Mouse (Mus musculus) embryonic stem cell, embryonic (primary cell): ENCODE measurements around the gene Grcc10.

Source experiments
- CTCF ChIA-PET, 4 experiments: fragments of 300-600 bp in 2 of 4; fragments of 350-600 bp in 2 of 4; sonication (Branson Sonifier 250); formaldehyde crosslinking; loops; one replicate each; lab custom pipeline; 2022; ENCODE audit warnings: inconsistent platforms in 2 of 4; lab: Charles Lee
- POLR2A ChIA-PET, 4 experiments: fragments of 300-600 bp in 2 of 4; fragments of 350-600 bp in 2 of 4; sonication (Branson Sonifier 250); formaldehyde crosslinking; loops; one replicate each; lab custom pipeline; 2022; ENCODE audit warnings: antibody characterized with exemption in 4 of 4, inconsistent platforms in 1 of 4; lab: Charles Lee

The Grcc10 gene

DNA sequence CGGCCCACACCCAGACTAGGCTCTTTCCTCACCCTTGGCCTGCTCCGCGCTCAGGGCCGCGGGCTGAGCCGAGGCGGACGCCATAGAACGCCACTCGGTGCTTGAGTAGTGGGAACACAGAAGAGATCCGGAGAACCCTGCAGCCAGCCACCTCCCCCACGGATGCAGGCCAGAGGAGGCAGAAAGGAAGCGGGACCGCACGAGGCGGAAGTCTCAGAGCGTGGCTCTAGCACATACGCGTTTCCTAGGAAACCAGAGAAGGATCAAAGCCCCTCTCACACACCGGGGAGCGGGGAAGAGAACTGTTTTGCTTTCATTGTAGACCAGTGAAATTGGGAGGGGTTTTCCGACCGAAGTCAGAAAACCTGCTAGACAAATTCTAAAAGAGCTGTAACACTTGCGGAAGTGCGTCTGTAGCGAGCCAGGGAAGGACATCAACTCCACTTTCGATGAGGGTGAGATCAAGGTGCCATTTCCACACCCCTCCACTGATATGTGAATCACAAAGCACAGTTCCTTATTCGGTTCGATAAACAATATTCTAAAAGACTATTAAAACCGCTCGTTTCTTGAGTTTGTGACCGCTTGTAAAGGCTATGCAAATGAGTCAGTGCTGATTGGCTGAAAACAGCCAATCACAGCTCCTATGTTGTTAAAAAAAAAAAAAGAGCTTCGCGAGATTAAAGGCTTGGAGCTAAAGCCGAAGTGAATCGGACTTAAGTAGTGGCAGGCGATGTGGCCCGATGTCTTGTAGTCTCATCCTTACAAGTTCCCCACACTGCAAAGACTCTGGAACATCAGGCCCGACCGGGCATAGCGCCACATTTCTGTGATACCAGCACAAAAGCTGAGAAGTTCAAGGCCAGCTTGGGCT lies at the start of gene Grcc10:
Grcc10 (minus strand) TSS at position 487 of the 874 bp plus-strand sequence.
- CTCF ChIA-PET, result interaction anchor here (0.6 to 2.1 kb wide), 19 partner anchors 15 to 450 kb away, joined by 3 to 12 read pairs (median 4); partner anchors contain the start of genes Cdca3 (in 1 of the 4), Emg1 (in 1 of the 4), Gm45234 (in 1 of the 4) and Lpcat3 (in 1 of the 4)
- POLR2A ChIA-PET, result interaction anchor here (0.5 to 23.3 kb wide), 284 partner anchors 8 to 1866 kb away, joined by 3 to 686 read pairs (median 4); partner anchors contain the start of genes Atn1 (in 4 of the 4), C1rl (in 4 of the 4), Cdca3 (in 4 of the 4) and Emg1 (in 4 of the 4)

DNA sequence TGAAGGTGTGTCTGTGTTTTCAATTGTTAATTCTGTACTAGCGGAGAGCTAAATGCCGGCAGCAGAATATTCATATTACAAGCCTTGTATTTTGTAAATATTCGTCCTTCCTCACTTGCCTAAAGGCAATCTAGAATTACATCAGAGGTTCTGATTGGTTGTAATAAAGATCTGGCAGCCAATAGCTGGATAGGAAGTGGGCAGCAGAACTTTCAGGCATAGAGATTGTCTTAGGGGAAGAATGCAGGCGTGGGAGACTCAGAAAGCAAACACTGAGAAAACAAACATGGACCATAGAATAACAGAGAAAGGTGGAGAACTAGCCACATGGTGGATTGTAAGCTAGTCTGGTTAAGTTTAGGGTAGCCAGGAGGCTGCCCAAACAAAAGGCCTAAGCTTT lies 48.9 kb upstream of the Grcc10 start:
- ChIA-PET CTCF (interaction anchor here (0.6 to 1.2 kb wide), 5 partner anchors 13 to 57 kb away, joined by 3 to 7 read pairs (median 4); no protein-coding TSS in a partner anchor), POLR2A (interaction anchor here in 3 of 4 experiments (0.5 to 6.7 kb wide), 18 partner anchors 10 to 407 kb away, joined by 3 to 44 read pairs (median 4); partner anchors contain the start of genes Grcc10 (in 3 of the 3), Eno2 (in 1 of the 3), Gm45234 (in 1 of the 3) and Lrrc23 (in 1 of the 3))

DNA sequence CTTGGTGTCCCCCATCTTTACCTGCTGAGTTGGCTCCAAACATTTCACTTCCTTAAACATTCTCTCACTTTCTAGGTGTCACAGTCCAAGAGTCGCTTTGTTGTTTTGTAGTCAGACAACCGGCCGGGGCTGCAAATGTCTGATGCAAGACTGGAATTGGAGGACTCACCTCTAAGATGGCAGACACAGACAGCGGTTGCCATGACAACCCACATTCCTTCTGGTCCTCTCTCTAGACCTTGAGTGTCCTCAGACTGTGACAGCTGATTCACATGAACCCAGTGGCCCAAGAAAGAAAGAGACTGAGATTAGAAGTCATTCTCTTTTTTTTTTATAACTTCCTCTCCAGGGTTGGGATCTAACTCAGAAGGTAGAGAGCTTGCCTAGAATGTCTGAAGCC lies 48.3 kb upstream of the Grcc10 start:
- CTCF ChIA-PET, result interaction anchor here (0.6 to 1.2 kb wide), 5 partner anchors 14 to 23 kb away, joined by 3 to 7 read pairs (median 3); no protein-coding TSS in a partner anchor
- POLR2A ChIA-PET, result interaction anchor here in 3 of 4 experiments (0.9 to 6.7 kb wide), 12 partner anchors 10 to 407 kb away, joined by 3 to 44 read pairs (median 4); partner anchors contain the start of genes Grcc10 (in 3 of the 3), Eno2 (in 1 of the 3), Gm45234 (in 1 of the 3) and Lrrc23 (in 1 of the 3)

DNA sequence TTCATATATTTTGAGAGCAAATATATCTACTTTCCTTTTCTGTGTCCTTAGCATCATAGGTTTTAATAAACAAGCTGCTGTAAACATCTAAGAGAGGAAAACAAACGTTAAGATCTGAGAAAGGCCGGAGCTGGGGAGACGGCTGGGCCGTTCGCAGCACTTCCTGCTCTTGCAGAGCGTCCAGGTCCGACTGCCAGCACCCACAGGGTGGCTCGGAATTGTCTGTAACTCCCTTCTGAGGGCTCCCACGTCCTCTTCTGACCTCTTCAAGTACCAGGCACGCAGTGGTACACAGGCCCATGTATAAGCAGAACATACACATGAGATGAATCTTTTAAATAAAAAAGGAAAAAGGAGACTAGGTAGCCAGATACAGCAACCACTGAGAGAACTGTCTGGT lies 46.5 kb upstream of the Grcc10 start:
- POLR2A ChIA-PET, result interaction anchor here in 2 of 4 experiments (0.6 to 4.6 kb wide), 10 partner anchors 9 to 305 kb away, joined by 3 to 18 read pairs (median 4); partner anchors contain the start of genes Grcc10 (in 2 of the 2), Emg1 (in 1 of the 2), Phb2 (in 1 of the 2) and Spsb2 (in 1 of the 2)
- CTCF ChIA-PET, result no interaction called here

DNA sequence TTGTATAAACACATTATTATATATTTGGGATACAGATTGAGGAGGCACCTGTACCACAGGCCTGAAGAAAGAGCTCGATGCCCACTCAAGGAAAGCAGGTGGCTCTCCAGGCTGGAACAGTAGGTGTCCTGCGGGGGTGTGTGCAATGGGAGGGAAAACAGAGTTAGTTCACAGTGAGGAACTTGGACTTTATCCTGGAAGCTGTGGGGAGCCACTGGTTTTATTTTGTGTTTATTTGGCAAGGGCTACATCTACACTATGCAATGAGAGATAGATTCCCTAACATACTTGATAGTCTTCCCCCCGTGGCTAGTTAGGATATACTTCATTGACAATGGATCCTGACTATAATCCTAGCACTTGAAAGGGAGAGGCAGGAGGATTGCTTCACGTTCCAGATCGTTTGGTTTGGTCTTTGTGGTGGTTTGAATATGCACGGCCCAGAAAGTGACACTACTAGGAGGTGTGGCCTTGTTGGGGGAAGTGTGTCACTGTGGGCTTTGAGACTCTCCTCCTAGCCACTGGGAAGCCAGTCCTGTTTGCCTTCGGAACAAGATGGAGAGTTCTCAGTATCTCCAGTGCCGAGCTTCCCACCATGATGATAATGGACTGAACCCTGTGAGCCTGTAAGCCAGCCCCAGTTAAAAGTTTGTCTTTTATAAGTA lies 45.7 kb upstream of the Grcc10 start:
- POLR2A ChIA-PET, result interaction anchor here in 2 of 4 experiments (0.6 to 9.9 kb wide), 7 partner anchors 16 to 46 kb away, joined by 3 to 59 read pairs (median 7); partner anchors contain the start of genes Grcc10 (in 1 of the 2) and Spsb2 (in 1 of the 2)
- CTCF ChIA-PET, result interaction anchor here in 1 of 4 experiments (0.7 to 1.1 kb wide), 3 partner anchors 19 to 63 kb away, joined by 3 to 8 read pairs (median 3); no protein-coding TSS in a partner anchor

DNA sequence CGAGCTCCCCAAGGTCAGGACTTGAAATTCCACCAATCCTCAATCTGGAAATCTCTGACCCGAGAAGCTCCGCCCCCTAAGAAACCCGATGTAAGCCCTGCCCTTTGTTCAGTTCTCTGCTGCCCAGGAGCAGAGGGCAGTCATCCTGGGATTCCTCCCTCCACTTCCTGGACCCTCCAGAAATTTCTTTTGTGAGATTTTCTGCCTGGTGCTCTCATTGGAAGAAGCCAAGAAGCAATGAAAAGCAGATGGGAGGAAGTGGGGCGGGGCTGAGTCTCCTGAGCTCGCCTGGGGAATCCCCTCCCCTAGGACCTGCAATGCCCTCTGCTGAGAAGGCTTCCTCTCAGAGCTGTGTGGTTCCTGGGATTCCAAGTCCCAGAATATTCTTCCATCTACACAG lies 41.3 kb upstream of the Grcc10 start:
- ChIA-PET CTCF (interaction anchor here (0.6 to 2.6 kb wide), 31 partner anchors 8 to 540 kb away, joined by 3 to 15 read pairs (median 4); partner anchors contain the start of genes Atn1 (in 1 of the 4), C1rl (in 1 of the 4), Cdca3 (in 1 of the 4) and Eno2 (in 1 of the 4)), POLR2A (interaction anchor here (0.7 to 9.9 kb wide), 68 partner anchors 9 to 433 kb away, joined by 3 to 59 read pairs (median 5); partner anchors contain the start of genes Grcc10 (in 4 of the 4), Cdca3 (in 2 of the 4), Eno2 (in 2 of the 4) and Gm45234 (in 2 of the 4))

DNA sequence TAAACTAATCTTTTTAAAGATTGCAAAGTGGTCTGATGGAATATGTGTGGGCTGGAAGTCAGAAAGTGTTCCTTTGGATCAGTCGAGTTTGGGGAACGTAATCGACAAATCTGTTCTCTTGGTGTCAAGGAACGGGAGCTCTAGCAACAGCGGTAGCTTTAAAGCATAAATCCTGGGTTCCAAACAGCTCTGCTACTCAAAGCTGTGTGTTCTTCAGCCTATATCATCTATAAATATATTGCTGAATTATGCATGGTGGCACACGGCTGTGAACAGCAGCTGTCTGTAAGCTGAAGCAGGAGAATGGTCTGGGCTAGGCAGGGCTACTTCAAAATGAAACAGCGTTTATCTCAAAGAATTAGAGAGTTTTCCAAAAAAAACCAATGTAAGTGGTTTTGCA lies 39.7 kb upstream of the Grcc10 start:
- CTCF ChIA-PET, result interaction anchor here in 1 of 4 experiments (1.1 to 2.6 kb wide), 3 partner anchors 25 to 491 kb away, joined by 3 to 15 read pairs (median 3); partner anchors contain the start of gene P3h3

DNA sequence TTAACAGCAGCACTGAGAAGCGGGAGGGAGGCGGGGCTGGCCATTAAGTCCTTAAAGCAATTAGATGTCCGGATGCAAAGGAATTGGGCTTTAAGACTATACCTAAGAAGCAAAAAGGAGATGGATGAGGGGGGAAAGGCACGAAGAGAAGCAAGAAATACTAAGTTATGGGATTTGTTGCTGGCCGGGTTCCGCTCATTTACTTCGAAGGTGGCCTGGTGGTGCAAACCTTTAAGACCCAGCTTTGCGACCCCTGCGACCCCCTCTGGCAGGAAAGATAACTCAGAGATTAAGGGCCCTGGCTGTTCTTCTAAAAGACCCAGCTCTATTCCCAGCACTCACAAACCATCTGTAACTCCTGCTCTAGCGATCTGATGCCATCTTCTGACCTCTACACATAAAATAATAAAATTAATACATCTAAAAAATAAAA lies 38.8 kb upstream of the Grcc10 start:
- CTCF ChIA-PET, result interaction anchor here in 1 of 4 experiments (1.1 kb wide), 1 partner anchor 17 kb away, joined by 3 read pairs; no protein-coding TSS in a partner anchor
- POLR2A ChIA-PET, result interaction anchor here in 2 of 4 experiments (0.6 to 9.9 kb wide), 15 partner anchors 10 to 309 kb away, joined by 3 to 59 read pairs (median 4); partner anchors contain the start of genes Grcc10 (in 2 of the 2), Atn1 (in 1 of the 2), Cdca3 (in 1 of the 2) and Eno2 (in 1 of the 2)

More for the DNA sequence above, 39.7 kb upstream of the Grcc10 start:
- POLR2A ChIA-PET, result interaction anchor here (0.6 to 9.9 kb wide), 10 partner anchors 9 to 150 kb away, joined by 3 to 59 read pairs (median 6); partner anchors contain the start of genes Grcc10 (in 2 of the 4), Atn1 (in 1 of the 4), Gm45234 (in 1 of the 4) and Mlf2 (in 1 of the 4)

DNA sequence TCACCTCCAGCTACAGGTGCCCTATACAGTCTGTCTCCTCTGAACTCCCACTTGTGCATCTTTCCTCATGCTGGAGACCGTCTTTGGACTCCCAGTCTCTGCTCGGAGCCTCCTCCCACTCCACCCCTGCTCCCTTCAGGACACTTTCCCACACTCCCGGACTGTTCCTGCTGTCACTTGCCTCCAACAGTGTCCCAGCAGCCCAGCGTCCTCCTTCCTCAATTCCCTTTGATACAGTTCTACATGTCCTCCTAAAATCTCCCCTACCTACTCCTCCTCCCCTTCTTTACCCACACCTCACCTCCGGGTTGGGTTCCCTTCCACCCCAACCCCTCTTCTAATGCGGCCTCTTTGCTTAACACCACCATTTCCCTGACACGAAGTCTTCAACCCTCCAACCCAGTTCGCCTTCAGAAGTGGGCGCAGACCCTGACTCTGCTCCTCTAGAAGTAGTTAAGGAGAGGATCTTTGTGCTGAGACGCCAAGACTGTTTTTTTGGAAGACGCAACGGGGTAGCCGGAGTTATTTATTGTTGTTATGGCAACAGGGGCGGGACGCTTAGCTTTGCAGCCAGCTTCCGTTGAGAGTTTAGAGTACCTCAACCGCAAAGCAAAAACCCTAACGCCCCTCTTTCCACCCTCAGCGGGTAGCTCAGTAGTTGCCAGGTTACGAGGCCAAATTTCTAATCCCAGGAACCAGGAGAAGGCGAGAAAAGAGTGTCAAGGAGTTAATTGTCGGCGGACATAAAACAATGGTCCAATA lies 38.2 kb upstream of the Grcc10 start, which contains the start of gene Lrrc23:
Lrrc23 (minus strand) TSS at position 506 of the 762 bp plus-strand sequence.
- ChIA-PET POLR2A (interaction anchor here (0.6 to 9.9 kb wide), 22 partner anchors 10 to 151 kb away, joined by 3 to 59 read pairs (median 4); partner anchors contain the start of genes Grcc10 (in 3 of the 4), Eno2 (in 2 of the 4), Atn1 (in 1 of the 4) and Cdca3 (in 1 of the 4)), CTCF (interaction anchor here in 2 of 4 experiments (0.9 to 1.1 kb wide), 2 partner anchors 16 to 66 kb away, joined by 3 read pairs; no protein-coding TSS in a partner anchor)

DNA sequence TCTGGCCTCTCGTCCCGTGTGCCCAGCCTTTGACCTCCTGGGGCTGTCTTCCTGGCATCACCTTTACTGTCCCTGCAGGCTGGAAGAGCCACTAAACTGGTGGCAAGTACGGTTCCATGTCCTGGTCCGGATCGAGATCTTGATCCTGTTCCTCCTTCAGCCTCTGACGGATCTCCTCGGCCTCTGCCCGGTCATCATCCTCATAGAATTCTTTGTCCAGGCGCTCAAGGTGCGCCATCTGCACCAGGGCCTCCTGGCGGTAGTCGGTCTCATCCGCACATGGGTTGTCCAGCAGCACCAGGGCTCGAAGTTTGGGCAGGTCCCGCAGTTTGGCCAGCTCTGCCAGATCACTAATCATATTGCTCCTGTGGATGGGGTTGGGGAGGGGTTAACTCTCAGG lies 29.3 kb upstream of the Grcc10 start:
- ChIA-PET CTCF (interaction anchor here (0.6 to 2.1 kb wide), 6 partner anchors 11 to 171 kb away, joined by 3 to 14 read pairs (median 4); no protein-coding TSS in a partner anchor), POLR2A (interaction anchor here in 3 of 4 experiments (0.9 to 22.3 kb wide), 20 partner anchors 12 to 160 kb away, joined by 3 to 449 read pairs (median 6); partner anchors contain the start of genes Atn1 (in 2 of the 3), Cdca3 (in 2 of the 3), Gm45234 (in 2 of the 3) and Grcc10 (in 2 of the 3))

DNA sequence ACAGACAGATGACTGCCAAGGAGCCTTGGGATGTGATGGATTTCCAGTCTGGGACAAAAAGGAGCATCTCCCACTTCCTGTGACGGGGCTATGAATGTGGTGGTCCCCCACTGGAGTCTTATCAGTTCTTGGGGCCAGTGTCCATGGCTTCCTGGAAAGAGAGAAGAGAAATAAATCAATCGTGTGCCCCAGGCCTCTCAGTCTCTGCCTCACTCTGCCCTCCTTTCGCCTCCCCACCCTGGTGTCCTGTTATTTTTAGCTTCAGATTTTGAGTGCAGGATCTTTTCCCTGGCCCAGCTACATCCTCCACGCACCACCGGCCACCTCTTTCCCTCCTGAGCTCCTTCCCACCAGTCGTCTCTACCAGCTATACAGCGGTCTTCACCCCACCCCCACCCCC lies 28.8 kb upstream of the Grcc10 start:
- ChIA-PET CTCF (interaction anchor here in 3 of 4 experiments (0.6 to 2.1 kb wide), 5 partner anchors 11 to 25 kb away, joined by 3 to 14 read pairs (median 4); no protein-coding TSS in a partner anchor), POLR2A (interaction anchor here in 3 of 4 experiments (0.7 to 22.3 kb wide), 30 partner anchors 8 to 344 kb away, joined by 3 to 449 read pairs (median 5); partner anchors contain the start of genes Grcc10 (in 3 of the 3), Atn1 (in 2 of the 3), Cdca3 (in 2 of the 3) and Gm45234 (in 2 of the 3))

DNA sequence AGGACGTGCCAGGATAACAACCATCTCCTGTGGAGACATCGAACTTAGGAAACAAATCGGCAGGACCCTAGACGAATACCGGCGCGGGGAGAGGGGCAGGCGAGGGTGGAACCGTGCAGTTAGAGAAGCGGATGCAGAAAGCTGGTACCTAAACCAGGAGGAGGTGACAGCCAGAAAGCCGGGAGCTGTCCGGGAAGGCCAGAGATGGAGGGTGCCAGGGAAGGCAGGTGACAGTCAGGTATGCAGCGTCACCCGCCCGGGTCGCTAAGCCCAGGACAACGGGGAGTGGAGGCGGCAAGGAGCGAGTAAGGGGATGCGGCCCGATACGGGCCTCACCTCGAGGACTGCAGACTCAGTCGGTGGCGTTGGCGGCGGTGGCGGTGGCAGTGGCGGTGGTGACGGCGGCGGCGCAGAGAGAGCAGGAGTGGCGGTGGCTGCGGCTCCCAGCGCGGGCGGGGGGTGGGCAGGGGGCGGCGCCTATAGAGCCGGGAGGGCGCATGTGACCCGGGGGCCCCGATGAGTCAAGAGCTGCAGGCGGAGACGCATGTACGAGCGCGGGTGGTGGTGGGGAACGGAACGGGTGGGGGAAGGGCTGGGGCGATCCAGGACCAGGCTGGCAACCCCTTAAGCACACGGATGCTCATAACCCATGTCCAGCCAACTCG lies 28.1 kb upstream of the Grcc10 start, which contains the start of gene Eno2:
Eno2 (minus strand) TSS at position 573 of the 665 bp plus-strand sequence.
- POLR2A ChIA-PET, result interaction anchor here (0.6 to 22.3 kb wide), 30 partner anchors 8 to 396 kb away, joined by 3 to 449 read pairs (median 5); partner anchors contain the start of genes Grcc10 (in 4 of the 4), Atn1 (in 2 of the 4), Cdca3 (in 2 of the 4) and Gm45234 (in 2 of the 4)
- CTCF ChIA-PET, result interaction anchor here in 3 of 4 experiments (0.5 to 2.1 kb wide), 8 partner anchors 10 to 162 kb away, joined by 3 to 14 read pairs (median 4); partner anchors contain the start of genes Atn1 (in 1 of the 3) and Mlf2 (in 1 of the 3)

DNA sequence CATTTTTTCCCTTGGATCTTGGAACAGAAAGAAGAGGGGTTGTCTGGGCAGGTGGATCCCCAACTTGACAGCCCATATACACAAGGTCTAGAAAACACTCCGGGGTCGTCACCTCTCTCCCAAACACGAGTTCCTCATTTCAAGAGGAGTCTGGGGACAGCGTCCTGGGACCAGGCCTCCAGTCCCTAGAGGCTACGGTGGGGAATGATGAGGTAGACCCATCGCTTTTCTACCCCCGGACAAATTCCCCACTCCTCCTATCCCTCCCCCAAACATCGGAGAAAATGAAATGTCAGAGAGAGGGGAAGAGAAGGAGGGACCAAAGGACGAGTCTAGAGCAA lies 27.5 kb upstream of the Grcc10 start:
- CTCF ChIA-PET, result interaction anchor here in 2 of 4 experiments (1.2 to 2.1 kb wide), 4 partner anchors 10 to 91 kb away, joined by 3 to 14 read pairs (median 7); no protein-coding TSS in a partner anchor
- POLR2A ChIA-PET, result interaction anchor here (0.8 to 22.3 kb wide), 21 partner anchors 10 to 397 kb away, joined by 3 to 449 read pairs (median 7); partner anchors contain the start of genes Grcc10 (in 4 of the 4), Atn1 (in 2 of the 4), Gm45234 (in 2 of the 4) and Cdca3 (in 1 of the 4)
